Mouse (Mus musculus): ENCODE results near the gene Ankrd42. TPM values are rescaled to one million over a fixed set of nuclear protein-coding genes. Genes with fewer than 3 reads are reported as not detected.

Ankrd42 gene
- total and polyA plus RNA-seq, 3 experiments = 0.14 to 0.68 (median 0.26) TPM

- Histone ChIP-seq H3K79me2 (replicated peaks; ENCODE audit: control insufficient read depth, extremely low read depth, insufficient read depth, poor library complexity, severe bottlenecking) (no peaks in the 10 kb centered on the region), H3K36me3 (replicated peaks in 1 of 2; ENCODE audit: control insufficient read depth in 1 of 2, insufficient read depth in 1 of 2, low read length in 1 of 2) (no peaks in the 10 kb centered on the region), H3K27me3 (replicated peaks) (no peaks in the 10 kb centered on the region), H3K4me2 (ENCODE audit: insufficient read depth, low read depth, poor library complexity, severe bottlenecking) (no peak overlapping the region), H3K4me1 (ENCODE audit: control insufficient read depth in 1 of 2, insufficient read depth in 2 of 2) (no peaks in the 10 kb centered on the region), H3K9me3 (replicated peaks; ENCODE audit: low read length) (no peaks in the 10 kb centered on the region), H3K9ac (ENCODE audit: insufficient read depth, low read depth) (no peak overlapping the region), H3K27ac (ENCODE audit: insufficient read depth, low read depth) (no peak overlapping the region), H3K4me3 (replicated peaks in 1 of 3; ENCODE audit: low read depth in 2 of 3, low read length in 2 of 3, poor library complexity in 1 of 3) (no peak overlapping the region)
- dilution Hi-C loops (cut with MboI; ENCODE audit: extremely low pct_ligation_motif_present, extremely low pct_unique_long_range_greater_than_20kb, low sequenced_read_pairs) = no loop called here
- TF ChIP-seq USF1 (IDR thresholded peaks at IDR 0.05; ENCODE audit: low read depth, low read length) (no peak), USF2 (conservative IDR thresholded peaks at IDR 0.05; ENCODE audit: low read depth, low read length) (no peak), PAX5 (IDR thresholded peaks at IDR 0.05; ENCODE audit: low read length) (no peak), GABPA (IDR thresholded peaks at IDR 0.05; ENCODE audit: insufficient replicate concordance, low read depth, low read length) (no peak), CHD2 (IDR thresholded peaks at IDR 0.05; ENCODE audit: low read length) (no peak), ETS1 (conservative IDR thresholded peaks at IDR 0.05; ENCODE audit: low read depth, low read length) (no peak), TCF12 (IDR thresholded peaks at IDR 0.05; ENCODE audit: low read depth, low read length) (no peak), NRF1 (IDR thresholded peaks at IDR 0.05; ENCODE audit: low read depth, low read length) (no peak), RAD21 (IDR thresholded peaks at IDR 0.05; ENCODE audit: low read depth, low read length) (no peak), ZNF384 (IDR thresholded peaks at IDR 0.05; ENCODE audit: low read depth, low read length) (no peak), BHLHE40 (IDR thresholded peaks at IDR 0.05; ENCODE audit: low read depth, low read length) (no peak), KAT2A (IDR thresholded peaks at IDR 0.05; ENCODE audit: insufficient replicate concordance, low read length) (no peak), ZC3H11A (IDR thresholded peaks at IDR 0.05; ENCODE audit: low read depth, low read length) (no peak), TBP (conservative IDR thresholded peaks at IDR 0.05; ENCODE audit: low read depth, low read length) (no peak), MYC (IDR thresholded peaks at IDR 0.05; ENCODE audit: low read depth, low read length) (no peak)
- no peak for DNase-seq (ENCODE audit: extremely low read depth)
- in situ Hi-C loops (cut with MboI; ENCODE audit: low pct_ligation_motif_present, low pct_unique_long_range_greater_than_20kb, low sequenced_read_pairs) = no loop called here
Measured at GRCm38 (mm10) chr7:92546763-92547162, 90.2 kb downstream of the Ankrd42 start.

- H3K4me3 ChIP-seq (replicated peaks in 1 of 3; ENCODE audit: low read depth in 2 of 3, low read length in 2 of 3, poor library complexity in 1 of 3) = no peak overlapping the region
- DNase-seq (ENCODE audit: extremely low read depth) = no peak
- H3K4me1 ChIP-seq (ENCODE audit: control insufficient read depth in 1 of 2, insufficient read depth in 2 of 2) = 0 out of 4 replicates have a peak, but pooled peaks cover 0 to 2% of the 10 kb centered on the region in 2 experiments
- H3K36me3 ChIP-seq (replicated peaks in 1 of 2; ENCODE audit: control insufficient read depth in 1 of 2, insufficient read depth in 1 of 2, low read length in 1 of 2) = no peaks in the 10 kb centered on the region
- in situ Hi-C loops (cut with MboI; ENCODE audit: low pct_ligation_motif_present, low pct_unique_long_range_greater_than_20kb, low sequenced_read_pairs) (no loop called here), dilution Hi-C loops (cut with MboI; ENCODE audit: extremely low pct_ligation_motif_present, extremely low pct_unique_long_range_greater_than_20kb, low sequenced_read_pairs) (no loop called here)
- no peaks in the 10 kb centered on the region for H3K9me3 ChIP-seq (replicated peaks; ENCODE audit: low read length)
- H3K9ac ChIP-seq (ENCODE audit: insufficient read depth, low read depth) = no peak overlapping the region
- H3K27ac ChIP-seq (ENCODE audit: insufficient read depth, low read depth) = no peak overlapping the region
- no peak for TF ChIP-seq ZKSCAN1 (IDR thresholded peaks at IDR 0.05; ENCODE audit: borderline replicate concordance, low read depth, low read length)
- TF ChIP-seq USF1 (IDR thresholded peaks at IDR 0.05; ENCODE audit: low read depth, low read length) = no peak
- TF ChIP-seq ZC3H11A (IDR thresholded peaks at IDR 0.05; ENCODE audit: low read depth, low read length) = no peak
- no peaks in the 10 kb centered on the region for H3K79me2 ChIP-seq (replicated peaks; ENCODE audit: control insufficient read depth, extremely low read depth, insufficient read depth, poor library complexity, severe bottlenecking)
- H3K27me3 ChIP-seq (replicated peaks) = no peaks in the 10 kb centered on the region
- no peak overlapping the region for H3K4me2 ChIP-seq (ENCODE audit: insufficient read depth, low read depth, poor library complexity, severe bottlenecking)
Measured at GRCm38 (mm10) chr7:92532351-92533036, 104.4 kb downstream of the Ankrd42 start.

Other genes starting within 250 kb of the Ankrd42 start
- gene Ccdc90b, start 76.0 kb downstream of the Ankrd42 start, total RNA-seq (2012; rRNA removed) = 2.0 and 2.4 TPM in 2 replicates
- gene Ccdc90b, start 76.0 kb downstream of the Ankrd42 start, total RNA-seq (2014; rRNA removed) = 16.5 and 19.2 TPM in 2 replicates
- 6.5 and 6.8 TPM in 2 replicates for gene Ccdc90b, start 76.0 kb downstream of the Ankrd42 start, polyA plus RNA-seq (2012; ENCODE audit: insufficient read length, low read depth)
- 29.2 and 30.5 TPM in 2 replicates for gene Pcf11, start 32.8 kb upstream of the Ankrd42 start, total RNA-seq (2012; rRNA removed)
- gene Pcf11, start 32.8 kb upstream of the Ankrd42 start, total RNA-seq (2014; rRNA removed) = 30.0 and 32.7 TPM in 2 replicates
- gene Pcf11, start 32.8 kb upstream of the Ankrd42 start, polyA plus RNA-seq (2012; ENCODE audit: insufficient read length, low read depth) = 36.1 and 37.2 TPM in 2 replicates
- 39.1 and 48.5 TPM in 2 replicates for gene Rab30, start 104.5 kb upstream of the Ankrd42 start, total RNA-seq (2012; rRNA removed)
- gene Rab30, start 104.5 kb upstream of the Ankrd42 start, total RNA-seq (2014; rRNA removed) = 99.7 and 105 TPM in 2 replicates
- gene Rab30, start 104.5 kb upstream of the Ankrd42 start, polyA plus RNA-seq (2012; ENCODE audit: insufficient read length, low read depth) = 66.2 and 68.5 TPM in 2 replicates
- 17.5 and 18.2 TPM in 2 replicates for gene Ddias, start 237.1 kb upstream of the Ankrd42 start, total RNA-seq (2012; rRNA removed)
- 38.0 and 38.6 TPM in 2 replicates for gene Ddias, start 237.1 kb upstream of the Ankrd42 start, total RNA-seq (2014; rRNA removed)
- 23.1 and 24.0 TPM in 2 replicates for gene Ddias, start 237.1 kb upstream of the Ankrd42 start, polyA plus RNA-seq (2012; ENCODE audit: insufficient read length, low read depth)
- 19.7 and 20.1 TPM in 2 replicates for gene Prcp, start 237.3 kb upstream of the Ankrd42 start, total RNA-seq (2012; rRNA removed)
- 26.6 and 28.9 TPM in 2 replicates for gene Prcp, start 237.3 kb upstream of the Ankrd42 start, total RNA-seq (2014; rRNA removed)
- 24.3 and 27.8 TPM in 2 replicates for gene Prcp, start 237.3 kb upstream of the Ankrd42 start, polyA plus RNA-seq (2012; ENCODE audit: insufficient read length, low read depth)

All from CH12.LX (cell line).